Mouse (Mus musculus) liver, embryonic 14.5 days (tissue): ENCODE results near the gene Dync1li1. TPM values are rescaled to one million over a fixed set of nuclear protein-coding genes. Genes with fewer than 3 reads are reported as not detected.

Experiments
- ATAC-seq: fragments of 200-750 bp; cut with Nextera tagmentation; 2 replicates; pipeline ENCODE4 v1.8.0; 2017; ENCODE audit warnings: moderate number of reproducible peaks, mild to moderate bottlenecking, moderate library complexity; ENCODE audit not compliant: insufficient read depth
- DNase-seq, 3 experiments: peaks; one replicate each; pipeline ENCODE4 v3.0.0-alpha.2; 2012 to 2013; ENCODE audit warnings: low read depth in 3 of 3, low spot score in 3 of 3
- H3K27ac ChIP-seq: fragments of 300-500 bp; sonication (generic); 2 replicates; pipeline ENCODE4 v1.5.1; 2014; ENCODE audit warnings: moderate library complexity, mild to moderate bottlenecking, control low read depth, inconsistent platforms
- H3K27me3 ChIP-seq: fragments of 300-500 bp; sonication (generic); 2 replicates; pipeline ENCODE4 v1.6.1; 2014; ENCODE audit warnings: mild to moderate bottlenecking, low read length, moderate library complexity; ENCODE audit not compliant: control insufficient read depth, insufficient read depth
- H3K36me3 ChIP-seq: fragments of 300-500 bp; sonication (generic); replicated peaks from 2 replicates; pipeline ENCODE4 v1.6.1; 2014; ENCODE audit warnings: low read depth; ENCODE audit not compliant: control insufficient read depth, insufficient read depth
- H3K4me1 ChIP-seq, 2 experiments: fragments of 200-500 bp in 1 of 2; fragments of 300-500 bp in 1 of 2; sonication (generic) in 1 of 2; replicated peaks; 2 replicates each; pipeline ENCODE4 v1.6.1; 2012 to 2014; ENCODE audit warnings: antibody characterized with exemption in 1 of 2, inconsistent platforms in 1 of 2, low read length in 1 of 2; ENCODE audit not compliant: control insufficient read depth in 2 of 2, insufficient read depth in 2 of 2
- H3K4me2 ChIP-seq: fragments of 300-500 bp; sonication (generic); 2 replicates; pipeline ENCODE4 v1.6.1; 2014; ENCODE audit warnings: low read depth, mild to moderate bottlenecking, control low read depth, moderate library complexity
- H3K4me3 ChIP-seq, 2 experiments: fragments of 200-500 bp in 1 of 2; fragments of 300-500 bp in 1 of 2; sonication (generic) in 1 of 2; 2 replicates each; pipeline ENCODE4 v1.5.1; 2012 to 2014; ENCODE audit warnings: low read depth in 2 of 2, low read length in 2 of 2, mild to moderate bottlenecking in 2 of 2, control low read depth in 1 of 2, inconsistent platforms in 1 of 2, moderate library complexity in 1 of 2; ENCODE audit not compliant: insufficient read depth in 1 of 2
- H3K9ac ChIP-seq: fragments of 300-500 bp; sonication (generic); replicated peaks from 2 replicates; pipeline ENCODE4 v1.6.1; 2014; ENCODE audit warnings: mild to moderate bottlenecking, control low read depth, moderate library complexity
- H3K9me3 ChIP-seq: fragments of 300-500 bp; sonication (generic); 2 replicates; pipeline ENCODE4 v1.6.1; 2016; ENCODE audit warnings: low read length, mixed read lengths; ENCODE audit not compliant: control insufficient read depth
- CTCF ChIP-seq: IDR thresholded peaks from 2 replicates; pipeline ENCODE4 v1.5.1; 2016; ENCODE audit warnings: antibody characterized with exemption, low read depth, control low read depth
- EP300 ChIP-seq: IDR thresholded peaks from 2 replicates; pipeline ENCODE4 v1.6.1; 2016; ENCODE audit warnings: antibody characterized with exemption, low read depth
- WGBS: fragments of 180-500 bp; shearing (Covaris S2); extraction: QIAGEN DNeasy Blood & Tissue Kit; methylation state at CpG from one replicate; pipeline ENCODE4 v1.1.7; 2014; ENCODE audit not compliant: insufficient replicate concordance; 5-methylcytosine and 5-hydroxymethylcytosine counted together
- polyA plus RNA-seq, 2 experiments: library from polyadenylated mRNA; depleted of rRNA in 1 of 2; stranded (reverse) in 1 of 2; unstranded in 1 of 2; fragments of >200 nt; fragmentation: Nextera tagmentation in 1 of 2; extraction: Ambion mirVana in 1 of 2; gene quantifications; 2 replicates each; pipeline versions ENCODE4 v1.2.1 to v1.2.3; 2012 to 2014

Gene Dync1li1
- polyA plus RNA-seq, 2 experiments = 10.3 to 10.8 TPM

GRCm38 (mm10) chr9:114666858-114667257, 21.7 kb upstream of the Dync1li1 start:
- no peak for TF ChIP-seq CTCF
- TF ChIP-seq EP300 = no peak
- no peak for ATAC-seq
- DNase-seq = no peak

GRCm38 (mm10) chr9:114668047-114668446, 20.5 kb upstream of the Dync1li1 start:
- no peaks in the 10 kb centered on the region for H3K4me1 ChIP-seq
- no peak overlapping the region for H3K4me3 ChIP-seq
- H3K27me3 ChIP-seq = no peaks in the 10 kb centered on the region
- H3K4me2 ChIP-seq = no peak overlapping the region
- ATAC-seq (no peak), DNase-seq (no peak)
- H3K36me3 ChIP-seq = no peaks in the 10 kb centered on the region
- 53% methylated on average over 4 of the region's 4 CpGs for WGBS
- TF ChIP-seq CTCF = no peak
- no peak for TF ChIP-seq EP300
- H3K9me3 ChIP-seq = no peaks in the 10 kb centered on the region
- no peak overlapping the region for H3K9ac ChIP-seq
- H3K27ac ChIP-seq = no peak overlapping the region

More at GRCm38 (mm10) chr9:114666858-114667257, 21.7 kb upstream of the Dync1li1 start:
- no peaks in the 10 kb centered on the region for H3K4me1 ChIP-seq
- H3K4me3 ChIP-seq = no peak overlapping the region
- no peaks in the 10 kb centered on the region for H3K9me3 ChIP-seq
- no peaks in the 10 kb centered on the region for H3K36me3 ChIP-seq
- H3K27ac ChIP-seq = no peak overlapping the region
- 69% methylated on average over 10 of the region's 10 CpGs for WGBS
- H3K27me3 ChIP-seq = no peaks in the 10 kb centered on the region
- H3K4me2 ChIP-seq = no peak overlapping the region
- H3K9ac ChIP-seq = no peak overlapping the region

GRCm38 (mm10) chr9:114669011-114669410, 19.6 kb upstream of the Dync1li1 start:
- WGBS = 60% methylated on average over 5 of the region's 5 CpGs
- TF ChIP-seq CTCF (no peak), EP300 (no peak)
- no peaks in the 10 kb centered on the region for H3K9me3 ChIP-seq

GRCm38 (mm10) chr9:114671946-114672345, 16.6 kb upstream of the Dync1li1 start:
- ATAC-seq (no peak), DNase-seq (no peak)
- no peak overlapping the region for H3K9ac ChIP-seq
- H3K36me3 ChIP-seq = no peaks in the 10 kb centered on the region
- no peak overlapping the region for H3K4me2 ChIP-seq
- H3K4me1 ChIP-seq = no peaks in the 10 kb centered on the region
- no peak overlapping the region for H3K27ac ChIP-seq
- no peaks in the 10 kb centered on the region for H3K27me3 ChIP-seq
- no peak overlapping the region for H3K4me3 ChIP-seq
- no peaks in the 10 kb centered on the region for H3K9me3 ChIP-seq
- WGBS = 52% methylated on average over 1 of the region's 1 CpGs
- no peak for TF ChIP-seq EP300

More at GRCm38 (mm10) chr9:114669011-114669410, 19.6 kb upstream of the Dync1li1 start:
- H3K4me1 ChIP-seq = no peaks in the 10 kb centered on the region
- no peak for DNase-seq
- H3K4me3 ChIP-seq = no peak overlapping the region
- ATAC-seq = no peak
- no peak overlapping the region for H3K9ac ChIP-seq
- H3K4me2 ChIP-seq = no peak overlapping the region
- no peaks in the 10 kb centered on the region for H3K27me3 ChIP-seq
- no peak overlapping the region for H3K27ac ChIP-seq
- H3K36me3 ChIP-seq = no peaks in the 10 kb centered on the region

GRCm38 (mm10) chr9:114672703-114673561, 15.7 kb upstream of the Dync1li1 start:
- no peak for DNase-seq
- ATAC-seq = no peak
- no peaks in the 10 kb centered on the region for H3K27me3 ChIP-seq
- peak overlapping the region; percentile 37 for H3K4me2 ChIP-seq
- no peak for TF ChIP-seq EP300
- TF ChIP-seq CTCF = no peak
- no peak overlapping the region for H3K4me3 ChIP-seq
- no peaks in the 10 kb centered on the region for H3K36me3 ChIP-seq
- no peak overlapping the region for H3K9ac ChIP-seq
- 6% methylated on average over 24 of the region's 24 CpGs for WGBS
- no peaks in the 10 kb centered on the region for H3K4me1 ChIP-seq
- no peaks in the 10 kb centered on the region for H3K9me3 ChIP-seq
- no peak overlapping the region for H3K27ac ChIP-seq
